ENCODE assay signal across 27 mouse cellular contexts in genomic region chr4:86312366-86312765, GRCm38 (mm10).
A peak's percentile ranks its signal among the peaks of the same experiment; 100 is the strongest.
DNase-seq lines count a peak whose midpoint lies in the region; ATAC-seq and TF ChIP-seq lines count a peak whose summit lies in the region.
"Had no signal": no experiment of that assay in that cellular context is flagged by ENCODE, and none has a peak within 500 bp of the region (broad histone marks: within the 10 kb centered on the region; RNA-seq: fewer than 3 reads in every experiment).

No protein-coding gene starts in this region.

- no peak for DNase-seq in forebrain, postnatal 0 days
- DNase-seq in heart, adult 9 months (ENCODE audit: low spot score in 2 of 2): no peak
- DNase-seq in lung, postnatal 10 days: peak; percentile 28
- DNase-seq in lung, adult 2 months: no peak
- DNase-seq in thymus, postnatal 10 days (ENCODE audit: low spot score in 2 of 2): no peak
- DNase-seq: adrenal gland, postnatal 14 days; cerebellum, adult 18-20 months; cerebellum, postnatal 36 days; gastrocnemius, postnatal 25 days; kidney, adult 11 months; kidney, postnatal 14 days; right cerebral cortex, postnatal 4 days; thymus, adult 18-20 months; thymus, postnatal 36 days had no signal

- H3K9ac ChIP-seq in forebrain, embryonic 13.5 days: no peak overlapping the region
- no peak overlapping the region for H3K9ac ChIP-seq in forebrain, postnatal 0 days
- H3K9ac ChIP-seq in heart, embryonic 13.5 days: no peak overlapping the region
- H3K9ac ChIP-seq: hindbrain, embryonic 15.5 days; limb, embryonic 13.5 days; midbrain, embryonic 12.5 days; neural tube, embryonic 13.5 days had no signal

- WGBS in forebrain, embryonic 13.5 days: 80% methylated on average over 2 of the region's 2 CpGs
- 80% methylated on average over 2 of the region's 2 CpGs for WGBS in forebrain, postnatal 0 days
- 90% methylated on average over 2 of the region's 2 CpGs for WGBS in heart, embryonic 13.5 days
- 90% methylated on average over 2 of the region's 2 CpGs for WGBS in lung, adult 2 months

- no peak overlapping the region for H3K4me2 ChIP-seq in forebrain, embryonic 13.5 days
- no peak overlapping the region for H3K4me2 ChIP-seq in forebrain, postnatal 0 days (ENCODE audit: low read depth)
- H3K4me2 ChIP-seq in heart, embryonic 13.5 days: no peak overlapping the region
- H3K4me2 ChIP-seq: hindbrain, embryonic 15.5 days; limb, embryonic 13.5 days; liver, embryonic 11.5 days; midbrain, embryonic 12.5 days; neural tube, embryonic 13.5 days had no signal

- H3K4me1 ChIP-seq in forebrain, embryonic 13.5 days: no peaks in the 10 kb centered on the region; the same call in 1 of the 2 replicates
- H3K4me1 ChIP-seq in forebrain, postnatal 0 days (ENCODE audit: insufficient read depth): no peaks in the 10 kb centered on the region
- peaks cover 58% of the 10 kb centered on the region for H3K4me1 ChIP-seq in heart, embryonic 13.5 days
- peaks cover 24% of the 10 kb centered on the region for H3K4me1 ChIP-seq in lung, adult 2 months (ENCODE audit: control insufficient read depth, insufficient read depth, low read length)
- H3K4me1 ChIP-seq: hindbrain, embryonic 10.5 days; hindbrain, embryonic 15.5 days; midbrain, embryonic 12.5 days; neural tube, embryonic 13.5 days had no signal

- H3K27me3 ChIP-seq in forebrain, embryonic 13.5 days: no peaks in the 10 kb centered on the region
- H3K27me3 ChIP-seq in forebrain, postnatal 0 days (ENCODE audit: insufficient read depth, low read length): no peaks in the 10 kb centered on the region
- H3K27me3 ChIP-seq in heart, embryonic 13.5 days (replicated peaks): no peaks in the 10 kb centered on the region
- H3K27me3 ChIP-seq: hindbrain, embryonic 15.5 days; limb, embryonic 13.5 days; midbrain, embryonic 12.5 days; neural tube, embryonic 13.5 days; Patski had no signal

- TF ChIP-seq CTCF in forebrain, postnatal 0 days (IDR thresholded peaks at IDR 0.05; ENCODE audit: low read depth): no peak
- no peak for TF ChIP-seq CTCF in lung, adult 2 months (IDR thresholded peaks at IDR 0.05; ENCODE audit: insufficient read depth, low read length)

- ATAC-seq in forebrain, embryonic 13.5 days: 0 out of 2 replicates have a peak, but pooled peaks have one; percentile 13
- ATAC-seq in forebrain, postnatal 0 days: no peak
- no peak for ATAC-seq in heart, embryonic 13.5 days (ENCODE audit: extremely low read depth, insufficient number of reproducible peaks, low FRiP score, low TSS enrichment)
- ATAC-seq: forebrain, embryonic 14.5 days; inflammation-experienced regulatory T-cells, adult 6 months; lung, postnatal 0 days; Patski had no signal

- no peak overlapping the region for H3K27ac ChIP-seq in forebrain, embryonic 13.5 days
- no peak overlapping the region for H3K27ac ChIP-seq in forebrain, postnatal 0 days (ENCODE audit: low read depth, low read length)
- H3K27ac ChIP-seq in heart, embryonic 13.5 days (replicated peaks): peak overlapping the region; percentile 93
- H3K27ac ChIP-seq: hindbrain, embryonic 10.5 days; hindbrain, embryonic 15.5 days; limb, embryonic 13.5 days; midbrain, embryonic 12.5 days; neural tube, embryonic 13.5 days; stomach, postnatal 0 days had no signal

- no peaks in the 10 kb centered on the region for H3K9me3 ChIP-seq in forebrain, embryonic 13.5 days (replicated peaks)
- H3K9me3 ChIP-seq in forebrain, postnatal 0 days (ENCODE audit: low read length): no peaks in the 10 kb centered on the region
- no peaks in the 10 kb centered on the region for H3K9me3 ChIP-seq in heart, embryonic 13.5 days
- H3K9me3 ChIP-seq: hindbrain, embryonic 10.5 days; hindbrain, embryonic 15.5 days; limb, embryonic 13.5 days; midbrain, embryonic 12.5 days; neural tube, embryonic 13.5 days had no signal

- no peak overlapping the region for H3K4me3 ChIP-seq in forebrain, embryonic 13.5 days
- H3K4me3 ChIP-seq in forebrain, postnatal 0 days (ENCODE audit: low read depth, low read length): no peak overlapping the region
- no peak overlapping the region for H3K4me3 ChIP-seq in heart, embryonic 13.5 days
- no peak overlapping the region for H3K4me3 ChIP-seq in lung, adult 2 months (replicated peaks; ENCODE audit: extremely low read depth, low read depth, low read length)
- H3K4me3 ChIP-seq: hindbrain, embryonic 10.5 days; hindbrain, embryonic 15.5 days; limb, embryonic 13.5 days; midbrain, embryonic 12.5 days; neural tube, embryonic 13.5 days had no signal

- no peaks in the 10 kb centered on the region for H3K36me3 ChIP-seq in forebrain, embryonic 13.5 days (ENCODE audit: poor library complexity, severe bottlenecking)
- H3K36me3 ChIP-seq in forebrain, postnatal 0 days (ENCODE audit: insufficient read depth): no peaks in the 10 kb centered on the region
- no peaks in the 10 kb centered on the region for H3K36me3 ChIP-seq in heart, embryonic 13.5 days
- H3K36me3 ChIP-seq: hindbrain, embryonic 10.5 days; hindbrain, embryonic 15.5 days; limb, embryonic 13.5 days; midbrain, embryonic 12.5 days; neural tube, embryonic 13.5 days had no signal

- no peak for TF ChIP-seq POLR2A in lung, adult 2 months (IDR thresholded peaks at IDR 0.05; ENCODE audit: borderline replicate concordance, extremely low read depth, low read depth, low read length)
